Mouse (Mus musculus) adrenal gland, adult 2 months (tissue): ENCODE results near the gene Lmx1b. TPM values are rescaled to one million over a fixed set of nuclear protein-coding genes. Genes with fewer than 3 reads are reported as not detected.
A peak's percentile ranks its signal among the peaks of the same experiment; 100 is the strongest.

Experiments used
- DNase-seq: peaks from one replicate; pipeline ENCODE4 v3.0.0; 2021
- polyA plus RNA-seq: library from polyadenylated mRNA; depleted of rRNA; stranded (reverse); fragments of >200 nt; gene quantifications from 2 replicates; pipeline ENCODE4 v1.2.3, GENCODE M21; 2012; rRNA removed
- total RNA-seq, 2 experiments: library from RNA; stranded (reverse); gene quantifications; 2 replicates each; pipeline ENCODE4 v1.2.3; 2021

The Lmx1b gene
- total and polyA plus RNA-seq, 3 experiments: not detected

GRCm38 (mm10) chr2:33543429-33544202, 96.7 kb downstream of the Lmx1b start:
- DNase-seq: no peak

- peak; percentile 56 for DNase-seq
These were observed 97.4 kb downstream of the Lmx1b start for GRCm38 (mm10) chr2:33542696-33543428.

DNA sequence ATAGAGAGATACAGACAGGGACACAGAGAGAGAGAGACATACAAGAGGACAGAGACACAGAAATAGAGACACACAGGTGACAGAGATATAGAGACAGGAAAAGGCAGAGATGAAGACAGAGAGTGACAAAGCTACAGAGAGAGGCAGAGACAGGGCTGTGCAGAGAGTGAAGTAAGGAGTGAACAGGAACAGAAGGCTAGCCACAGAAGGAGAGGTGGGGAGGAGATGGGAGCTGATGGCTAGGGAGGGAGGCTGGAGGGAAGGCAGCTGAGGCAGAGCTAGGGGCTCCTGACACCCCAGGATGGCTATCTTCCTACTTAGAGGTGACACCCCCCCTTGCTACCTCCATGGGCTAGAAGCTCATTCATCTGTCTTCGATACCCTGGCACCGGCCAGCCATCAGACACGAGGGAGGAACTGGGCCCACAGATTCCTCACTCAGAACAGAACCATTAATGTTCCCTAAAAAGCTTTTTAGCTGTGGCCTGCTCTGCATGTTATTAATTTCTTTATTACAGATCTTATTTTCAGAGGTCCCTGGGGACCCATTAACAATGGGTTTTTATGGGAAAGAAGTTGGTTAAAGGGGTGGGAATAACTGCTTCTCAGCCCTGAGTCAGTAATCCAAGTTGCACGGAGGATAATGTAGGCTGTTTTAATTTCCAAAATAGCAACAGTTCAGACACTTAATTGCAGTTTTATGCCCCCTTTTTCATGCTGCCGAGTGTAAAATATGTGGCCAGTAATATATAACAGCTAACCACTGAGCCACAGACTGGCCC, 114.8 kb downstream of the Lmx1b start:
- DNase-seq: no peak

DNA sequence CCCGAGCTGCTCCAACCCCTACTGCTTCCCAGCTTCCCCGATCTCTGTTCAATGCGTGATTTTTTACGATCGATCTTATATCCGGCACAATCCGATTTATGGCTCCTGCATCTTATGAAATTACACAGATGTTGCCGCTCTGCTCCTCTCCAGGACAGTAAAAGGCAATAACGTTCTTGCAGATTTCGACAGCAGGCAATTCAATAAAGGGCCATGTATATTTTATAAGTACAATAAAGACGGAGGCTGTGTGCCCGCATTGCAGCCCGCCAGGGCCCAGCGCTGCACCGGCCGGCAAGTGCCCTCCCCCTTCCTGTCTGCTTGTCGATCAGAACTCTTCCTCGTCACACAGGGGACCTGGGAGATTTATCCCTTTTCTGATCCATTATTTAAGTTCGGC, 124.5 kb downstream of the Lmx1b start:
- DNase-seq: no peak

DNA sequence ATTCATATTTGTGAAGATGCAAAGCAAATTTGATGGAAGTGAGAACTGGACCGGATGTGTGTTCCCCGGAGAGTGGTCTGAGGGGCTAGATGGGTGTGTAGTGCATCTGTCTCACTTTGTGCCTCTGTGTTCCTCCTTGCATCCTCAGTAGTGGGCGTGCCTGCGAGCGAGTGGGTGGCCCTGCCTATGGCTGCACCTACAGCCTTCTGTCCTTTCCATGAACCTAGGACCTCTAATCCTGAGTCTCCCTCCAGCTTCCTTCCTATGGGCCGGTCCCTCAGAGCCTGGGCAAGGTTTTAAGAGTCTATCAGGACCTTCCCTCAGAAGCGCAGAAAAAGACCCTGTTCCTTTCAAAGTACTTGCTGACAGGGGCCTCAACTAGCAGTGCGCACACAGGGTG, 124.9 kb downstream of the Lmx1b start:
- no peak for DNase-seq

Other genes with a start within 250 kb of the Lmx1b start
- gene Zbtb34, start 209.2 kb downstream of the Lmx1b start, total RNA-seq: 1 to 10 TPM; 6.4 to 7.1 TPM
- 2.4 and 3.8 TPM in 2 replicates for gene Zbtb34, start 209.2 kb downstream of the Lmx1b start, polyA plus RNA-seq
- 10 to 100 TPM; 19.9 to 26.4 TPM for gene Zbtb43, start 172.0 kb downstream of the Lmx1b start, total RNA-seq
- 3.5 and 4.9 TPM in 2 replicates for gene Zbtb43, start 172.0 kb downstream of the Lmx1b start, polyA plus RNA-seq
- 10 to 100 TPM; 16.3 to 23.3 TPM for gene Mvb12b, start 247.4 kb upstream of the Lmx1b start, total RNA-seq
- 27.8 and 41.3 TPM in 2 replicates for gene Mvb12b, start 247.4 kb upstream of the Lmx1b start, polyA plus RNA-seq